Comparison of ENCODE assay signal across 24 mouse cellular contexts in genomic region chr10:59808677-59809076, GRCm38 (mm10).
"Had no signal": no experiment of that assay in that cellular context is flagged by ENCODE, and none has a peak within 500 bp of the region (broad histone marks: within the 10 kb centered on the region; RNA-seq: fewer than 3 reads in every experiment).

No protein-coding gene starts in this region.

- DNase-seq: gastrocnemius, adult 2 months; gastrocnemius, postnatal 10 days; gastrocnemius, postnatal 25 days; heart, adult 18-20 months; heart, postnatal 10 days; heart, postnatal 4 days; kidney, adult 18-20 months; kidney, adult 8-10 months; kidney, postnatal 10 days; kidney, postnatal 25 days; kidney, postnatal 4 days; layer of hippocampus, adult 9-11 months; liver had no signal

- H3K9me3 ChIP-seq: heart, embryonic 10.5 days; hindbrain, embryonic 10.5 days; hindbrain, embryonic 12.5 days; intestine, embryonic 15.5 days; limb, embryonic 10.5 days; limb, embryonic 12.5 days had no signal

- H3K27me3 ChIP-seq: heart, embryonic 12.5 days; hindbrain, embryonic 12.5 days; intestine, embryonic 15.5 days; limb, embryonic 12.5 days had no signal

- H3K27ac ChIP-seq: gastrocnemius, adult 2 months; heart, embryonic 10.5 days; hindbrain, embryonic 10.5 days; hindbrain, embryonic 12.5 days; hindbrain, embryonic 14.5 days; intestine, embryonic 15.5 days; left cerebral cortex, adult 2 months; limb, embryonic 10.5 days; limb, embryonic 12.5 days had no signal

- H3K4me1 ChIP-seq: intestine, embryonic 15.5 days had no signal

- H3K4me2 ChIP-seq: heart, embryonic 12.5 days; hindbrain, embryonic 12.5 days; hindbrain, embryonic 14.5 days; intestine, embryonic 15.5 days; limb, embryonic 12.5 days had no signal

- H3K9ac ChIP-seq: heart, embryonic 12.5 days; hindbrain, embryonic 12.5 days; hindbrain, embryonic 14.5 days; intestine, embryonic 15.5 days; limb, embryonic 12.5 days had no signal

- H3K36me3 ChIP-seq: hindbrain, embryonic 12.5 days had no signal

- H3K4me3 ChIP-seq: gastrocnemius, adult 2 months; heart, embryonic 10.5 days; heart, embryonic 12.5 days; hindbrain, embryonic 10.5 days; hindbrain, embryonic 12.5 days; intestine, embryonic 15.5 days; left cerebral cortex, adult 2 months; limb, embryonic 10.5 days; limb, embryonic 12.5 days had no signal

- ATAC-seq: inflammation-experienced regulatory T-cells, adult 6 months; intestine, embryonic 15.5 days; intestine, postnatal 0 days had no signal
